Mouse (Mus musculus): ENCODE results near the gene Tjap1. TPM values are rescaled to one million over a fixed set of nuclear protein-coding genes. Genes with fewer than 3 reads are reported as not detected.

The Tjap1 gene
- total RNA-seq, 2 experiments from 2014 or later = 39.0 to 41.0 TPM

DNA sequence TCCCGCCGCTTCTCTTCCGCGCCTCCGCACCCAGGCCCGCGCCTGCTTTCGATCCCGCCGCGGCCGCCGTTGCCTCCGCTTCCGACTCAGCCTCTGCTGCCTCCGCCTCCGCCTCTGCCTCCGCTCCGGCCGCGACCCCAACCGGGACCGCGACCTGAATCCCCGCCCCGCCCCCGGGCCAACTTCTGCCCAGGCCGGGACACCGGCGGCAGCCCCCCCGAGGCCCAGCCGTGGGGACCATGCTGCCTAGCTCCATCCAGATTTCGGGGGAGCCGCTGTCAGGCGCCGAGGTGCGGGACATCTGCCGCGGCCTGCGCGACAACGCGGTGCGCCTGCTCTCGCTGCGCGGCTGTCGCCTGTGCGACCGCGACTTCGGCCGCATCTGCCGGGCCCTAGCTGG, 28.7 kb downstream of the Tjap1 start:
- peak; percentile 56 to 66 for DNase-seq (ENCODE audit: low spot score in 2 of 2)

DNA sequence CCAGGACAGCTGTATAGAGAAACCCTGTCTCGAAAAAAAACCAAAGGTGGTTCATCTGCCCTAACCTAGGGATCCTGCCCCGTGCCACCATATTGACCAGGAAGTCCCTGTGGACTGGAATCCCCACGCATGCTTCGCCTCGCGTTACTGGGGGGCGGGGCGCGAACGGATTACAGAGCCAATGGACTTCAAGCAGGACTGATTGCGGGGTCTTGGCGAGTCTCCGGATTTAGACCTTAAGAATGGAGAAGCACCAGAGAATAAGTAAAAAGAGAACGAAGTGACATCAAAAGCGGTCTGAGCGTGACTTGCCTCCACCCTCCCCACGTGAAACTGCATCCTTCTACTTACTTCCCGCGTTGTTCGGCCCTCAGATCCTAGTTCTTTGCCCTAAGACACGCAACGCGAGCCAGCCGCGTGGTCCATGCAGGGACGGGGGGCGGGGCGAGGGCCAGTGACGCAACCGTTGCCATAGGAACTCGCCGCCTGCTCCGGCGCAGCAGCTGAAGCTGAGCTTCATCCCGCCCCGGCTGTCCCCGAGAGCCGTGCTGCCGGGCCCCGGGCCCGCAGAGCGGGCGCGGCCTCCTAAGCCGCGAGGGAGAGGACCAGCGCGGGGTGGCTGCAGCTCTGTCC, 29.3 kb downstream of the Tjap1 start, which contains the start of gene Lrrc73:
Gene Lrrc73 (plus strand): TSS at position 80 of the 633 bp plus-strand sequence.
- DNase-seq (ENCODE audit: low spot score in 2 of 2) = peak; percentile 93 to 95

DNA sequence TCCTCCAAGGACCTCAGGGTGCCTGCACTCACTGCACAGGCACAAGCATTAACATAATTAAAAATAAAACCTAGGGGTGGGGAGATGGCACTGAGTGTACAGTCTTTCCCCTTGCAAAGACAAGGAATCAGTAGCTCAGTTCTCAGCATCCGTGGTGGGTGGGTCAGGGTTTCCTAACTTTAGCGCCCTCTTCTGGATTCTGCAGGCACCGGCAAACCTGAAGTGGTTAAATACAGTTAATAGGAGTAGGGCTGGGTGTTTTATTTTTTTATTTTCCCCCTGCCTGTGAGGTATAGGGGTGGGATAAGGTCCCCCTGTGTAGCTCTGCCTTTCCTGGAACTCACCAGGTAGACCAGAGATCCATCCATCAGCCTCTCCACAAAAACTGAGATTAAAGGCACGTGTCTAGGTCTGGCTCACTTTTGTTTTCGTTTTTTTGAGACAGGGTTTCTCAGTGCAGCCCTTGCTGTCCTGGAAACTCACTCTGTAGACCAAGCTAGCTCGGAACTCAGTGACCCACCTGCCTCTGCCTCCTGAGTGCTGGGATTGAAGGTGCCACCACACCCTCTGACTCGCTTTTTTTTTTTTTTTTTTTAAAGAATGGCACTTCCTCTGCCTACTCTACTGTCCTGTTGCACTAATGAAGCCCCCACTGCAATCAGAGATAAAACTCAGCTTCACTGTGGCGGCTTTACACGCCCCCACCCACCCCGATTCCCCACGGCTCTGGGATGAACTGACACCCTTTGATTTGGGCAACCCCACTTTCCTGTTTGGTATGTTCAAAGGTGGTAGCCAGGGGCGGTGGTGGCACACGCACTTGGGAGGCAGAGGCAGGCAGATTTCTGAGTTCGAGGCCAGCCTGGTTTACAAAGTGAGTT, 30.0 kb downstream of the Tjap1 start:
- peak; percentile 51 to 65 for DNase-seq (ENCODE audit: low spot score in 2 of 2)

DNA sequence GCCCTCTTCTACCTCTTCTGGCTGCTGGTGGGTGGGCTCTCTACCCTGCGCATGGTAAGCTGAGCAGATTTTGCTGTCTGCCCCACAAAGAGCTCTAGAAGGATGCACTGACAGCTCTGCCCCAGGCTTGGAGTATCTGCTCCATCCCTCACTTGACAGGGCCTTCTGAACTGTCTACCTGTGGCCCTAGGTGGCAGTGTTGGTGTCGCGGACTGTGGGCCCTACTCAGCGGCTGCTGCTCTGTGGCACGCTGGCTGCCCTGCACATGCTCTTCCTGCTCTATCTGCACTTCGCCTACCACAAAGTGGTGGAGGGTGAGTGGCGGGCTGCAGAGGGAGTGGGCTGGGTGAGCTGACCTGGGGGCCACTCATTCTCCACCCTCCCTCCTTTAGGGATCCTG, 31.7 kb downstream of the Tjap1 start:
- DNase-seq (ENCODE audit: low spot score in 2 of 2) = no peak

DNA sequence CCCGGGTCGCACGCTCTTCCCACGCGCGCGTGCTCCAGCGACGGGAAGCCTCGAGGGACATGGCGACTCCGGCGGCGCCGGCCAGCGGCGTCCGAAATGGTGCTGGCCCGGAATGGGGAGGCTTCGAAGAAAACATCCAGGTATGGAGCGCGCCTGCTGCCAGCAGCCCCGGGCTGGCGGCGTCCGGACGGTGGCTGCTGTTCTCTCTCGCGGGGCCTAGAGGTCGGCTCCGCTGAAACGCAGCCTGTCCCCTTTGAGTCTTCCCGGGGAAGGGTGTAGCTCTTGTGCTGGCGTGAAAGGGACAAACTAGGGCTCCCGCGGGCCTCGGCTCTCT, 34.7 kb downstream of the Tjap1 start:
- DNase-seq (ENCODE audit: low spot score in 2 of 2) = no peak

DNA sequence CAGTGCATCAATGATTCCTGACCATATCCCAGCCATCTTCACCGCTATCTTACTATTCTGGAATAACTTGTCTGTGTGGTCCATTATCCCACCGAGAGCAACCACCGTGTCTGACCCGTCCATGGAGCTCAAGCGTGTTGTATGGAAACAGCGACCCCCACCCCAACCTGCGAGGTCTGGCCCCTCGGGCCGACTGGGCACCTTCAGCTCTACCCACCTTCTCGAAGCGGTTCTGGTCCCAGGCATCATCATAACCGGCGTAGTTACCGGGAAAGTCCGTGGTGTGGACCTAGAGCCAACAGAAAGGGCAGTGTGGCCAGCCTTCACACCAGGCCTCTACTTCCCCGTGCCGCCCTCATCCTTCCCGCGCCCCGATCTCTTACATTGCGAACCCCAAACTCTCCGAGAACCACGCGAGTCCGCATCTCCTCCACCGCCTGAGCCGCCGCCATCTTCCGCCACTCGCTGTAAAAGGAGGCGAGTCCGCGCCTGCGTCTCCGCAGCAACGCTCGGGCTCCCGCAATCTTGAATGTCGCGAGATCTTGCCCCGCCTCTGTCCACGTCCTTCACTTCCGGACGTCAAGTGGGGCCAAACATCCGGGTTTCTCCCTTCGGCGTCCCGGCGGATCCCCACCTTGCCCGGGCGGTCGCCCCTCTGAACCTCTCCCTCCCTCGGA, 35.2 kb downstream of the Tjap1 start, which contains the start of the genes Polr1c and Yipf3:
Gene Polr1c (minus strand): TSS at position 543 of the 677 bp plus-strand sequence.
Gene Yipf3 (plus strand): TSS at position 569 of the 677 bp plus-strand sequence.
- DNase-seq (ENCODE audit: low spot score in 2 of 2) = peak; percentile 94 to 96

DNA sequence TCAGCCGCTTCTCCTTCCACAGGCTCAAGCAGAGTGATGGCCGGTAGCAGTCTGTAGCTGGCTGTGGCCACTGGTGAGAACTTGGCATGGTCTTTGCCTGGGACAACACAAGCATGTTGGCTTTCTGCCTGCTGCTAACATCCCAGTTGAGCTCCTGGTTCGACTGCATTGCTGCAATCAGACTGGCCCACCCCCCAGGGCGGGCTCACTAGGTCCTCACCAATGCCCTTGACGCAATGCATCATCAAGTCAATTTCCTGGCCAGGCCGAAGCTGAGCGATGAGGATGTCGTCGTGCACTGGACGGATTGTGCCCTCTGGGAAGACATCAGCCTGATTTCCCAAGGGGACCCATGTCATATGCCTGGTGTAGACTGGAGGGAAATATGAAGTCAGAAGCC, 38.2 kb downstream of the Tjap1 start:
- DNase-seq (ENCODE audit: low spot score in 2 of 2) = no peak

DNA sequence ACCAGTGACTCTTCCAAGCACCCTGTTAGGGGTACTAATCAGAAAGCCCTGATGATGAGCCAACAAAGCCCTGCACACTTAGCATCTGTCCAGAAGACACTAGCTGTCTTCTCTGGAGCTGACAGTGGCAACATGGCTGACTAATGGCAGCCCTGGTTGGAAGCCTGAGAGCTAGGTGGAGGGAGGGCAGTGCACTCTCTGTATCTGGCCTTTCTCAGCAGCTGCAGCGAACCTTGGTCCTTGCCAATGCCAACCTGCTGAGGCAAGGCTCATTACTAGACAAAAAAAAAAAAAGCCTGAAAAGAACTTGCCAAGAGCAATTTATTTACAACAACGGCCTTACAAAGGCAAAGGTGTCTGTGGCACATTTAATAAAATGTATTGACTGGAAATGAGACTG, 39.2 kb downstream of the Tjap1 start:
- no peak for DNase-seq (ENCODE audit: low spot score in 2 of 2)

DNA sequence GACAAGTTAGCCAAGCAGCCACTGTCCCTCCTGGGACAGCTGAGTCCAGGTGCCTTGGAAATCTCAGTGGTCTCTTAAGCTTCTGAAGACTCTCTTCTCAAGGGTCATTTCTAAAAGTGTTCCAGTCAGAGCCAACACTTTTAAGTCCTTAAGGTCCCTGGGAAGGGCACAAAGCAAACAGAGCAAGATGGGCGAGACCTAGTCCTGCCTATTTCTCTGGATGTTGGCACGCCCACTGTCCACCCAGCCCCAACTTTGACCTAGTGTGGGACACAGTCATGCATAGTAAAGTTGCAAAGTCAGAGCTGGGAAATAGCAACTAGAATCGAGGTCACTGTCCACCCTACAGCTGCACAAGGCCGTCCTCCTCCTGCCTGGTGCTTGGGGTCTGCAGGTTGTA, 39.8 kb downstream of the Tjap1 start:
- DNase-seq (ENCODE audit: low spot score in 2 of 2) = no peak

DNA sequence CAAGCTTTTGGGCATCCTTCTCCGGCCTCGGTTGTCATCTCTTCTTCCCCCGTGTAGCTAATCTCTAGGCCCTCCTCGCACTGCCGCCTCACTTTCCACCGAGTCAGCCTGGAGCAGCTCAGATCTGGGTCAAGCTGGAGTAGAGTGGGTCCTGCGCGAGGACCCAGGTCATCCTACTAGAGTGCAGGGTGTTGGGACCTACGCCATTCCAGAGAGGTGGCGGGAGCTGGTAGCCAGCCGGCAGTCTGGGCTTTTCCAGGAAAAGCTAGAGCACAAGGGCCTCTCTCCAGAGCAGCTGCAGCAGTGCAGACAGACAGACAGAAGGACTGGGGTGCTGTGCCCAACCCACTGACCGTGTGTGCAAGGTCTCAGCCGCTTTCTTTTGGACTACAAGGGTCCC, 40.6 kb downstream of the Tjap1 start:
- no peak for DNase-seq (ENCODE audit: low spot score in 2 of 2)

DNA sequence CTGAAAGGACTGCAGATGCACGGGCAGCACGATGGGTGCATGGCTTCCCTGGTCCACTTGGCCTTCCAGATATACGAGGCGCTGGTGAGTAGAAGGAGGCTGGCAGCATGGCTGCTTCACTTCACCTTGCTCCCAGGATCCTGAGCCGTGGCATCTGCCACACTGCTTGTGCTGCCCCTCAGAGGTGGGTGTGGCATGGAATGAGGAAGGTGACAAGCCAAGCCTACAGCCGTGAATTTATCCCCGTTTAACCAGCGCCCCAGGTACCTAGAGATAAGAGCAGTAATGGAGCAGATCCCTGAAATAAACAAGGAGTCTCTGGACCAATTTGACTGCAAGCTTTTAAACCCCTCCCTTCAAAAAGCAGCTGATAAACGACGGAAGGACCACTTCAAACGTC, 41.4 kb downstream of the Tjap1 start:
- no peak for DNase-seq (ENCODE audit: low spot score in 2 of 2)

DNA sequence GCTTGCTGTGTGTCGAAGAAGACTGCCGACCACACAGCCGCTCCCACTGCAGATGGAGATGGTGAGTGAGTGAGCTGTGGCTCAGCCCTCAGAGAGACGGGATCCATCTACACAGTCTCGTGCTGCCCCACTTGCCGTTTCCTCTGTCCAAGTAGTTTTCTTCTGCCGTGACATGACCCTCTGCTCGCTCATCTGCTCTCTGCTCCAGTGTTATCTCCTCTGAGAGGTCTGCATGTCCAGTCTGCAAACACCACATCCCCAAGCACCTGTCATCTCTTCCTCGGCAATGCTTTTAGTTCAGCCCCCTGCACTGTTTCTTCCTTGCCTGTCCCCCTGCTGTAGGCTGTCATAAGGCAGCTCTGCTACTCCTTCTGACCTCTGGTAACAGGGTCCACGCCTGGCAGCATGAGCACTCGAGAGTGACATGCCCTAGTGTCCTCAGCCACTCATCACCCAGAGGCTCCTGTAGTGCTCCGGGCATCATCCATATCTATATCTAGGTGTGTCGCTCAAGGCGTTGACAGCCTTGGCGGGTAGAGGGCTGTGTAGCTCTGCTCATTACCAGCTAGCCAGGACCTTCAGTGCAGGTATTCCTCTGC, 43.2 kb downstream of the Tjap1 start:
- DNase-seq (ENCODE audit: low spot score in 2 of 2) = no peak

DNA sequence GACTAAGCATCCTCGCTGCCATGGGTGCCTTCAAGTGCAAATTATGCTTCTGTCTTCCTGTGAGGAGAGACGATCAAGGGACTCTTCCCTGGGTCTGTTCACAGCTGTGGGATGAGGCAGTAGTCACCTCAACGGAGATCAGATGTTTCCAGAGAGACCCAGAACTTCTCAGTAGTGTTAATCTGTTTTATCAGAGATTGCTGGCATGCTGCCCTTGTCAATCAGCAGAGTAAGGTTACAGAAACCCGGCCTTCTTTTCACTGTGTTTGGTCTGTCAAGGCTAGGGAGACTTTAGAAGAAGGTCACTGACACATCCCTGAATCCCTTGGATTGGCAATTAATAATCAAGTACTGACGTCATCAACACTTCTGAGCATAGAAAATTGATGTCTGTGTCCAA, 45.3 kb downstream of the Tjap1 start:
- DNase-seq (ENCODE audit: low spot score in 2 of 2) = no peak

DNA sequence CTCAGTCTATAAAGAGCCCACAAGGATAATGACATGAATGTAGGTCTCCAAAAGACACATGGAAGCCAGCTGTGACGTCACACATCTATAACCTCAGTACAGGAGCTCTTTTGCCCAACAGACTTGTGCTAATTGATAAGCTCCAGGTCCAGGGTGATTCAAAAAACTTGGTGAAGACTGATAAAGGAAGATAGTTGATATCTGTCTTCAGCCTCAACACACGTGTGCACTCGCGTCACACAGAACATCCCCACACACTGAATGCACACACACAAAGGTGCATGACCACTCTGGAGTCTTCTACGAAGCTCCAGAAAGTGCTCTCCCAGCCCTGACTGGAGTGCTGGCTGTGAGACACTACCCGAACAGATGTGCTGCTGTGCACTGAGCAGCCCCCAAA, 45.7 kb downstream of the Tjap1 start:
- no peak for DNase-seq (ENCODE audit: low spot score in 2 of 2)

DNA sequence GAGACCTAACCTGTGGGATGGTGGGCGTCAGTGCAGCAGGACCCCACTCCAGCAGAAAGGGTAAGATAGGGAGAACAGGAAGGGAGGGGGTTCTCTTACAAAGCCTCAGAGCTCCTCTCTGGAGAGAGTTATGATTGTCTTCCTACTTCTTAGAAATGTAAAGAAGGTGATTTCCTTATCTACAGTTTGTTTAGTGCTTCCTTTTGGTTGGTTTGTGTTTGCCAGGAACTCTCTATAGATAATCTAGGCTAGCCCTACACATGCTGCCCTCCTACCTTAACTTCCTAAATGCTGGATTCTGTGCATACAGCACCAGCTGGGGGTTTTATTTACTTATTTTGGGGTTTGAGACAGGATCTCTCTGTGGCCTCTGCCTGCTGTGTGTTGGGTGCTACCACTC, 46.8 kb downstream of the Tjap1 start:
- no peak for DNase-seq (ENCODE audit: low spot score in 2 of 2)

DNA sequence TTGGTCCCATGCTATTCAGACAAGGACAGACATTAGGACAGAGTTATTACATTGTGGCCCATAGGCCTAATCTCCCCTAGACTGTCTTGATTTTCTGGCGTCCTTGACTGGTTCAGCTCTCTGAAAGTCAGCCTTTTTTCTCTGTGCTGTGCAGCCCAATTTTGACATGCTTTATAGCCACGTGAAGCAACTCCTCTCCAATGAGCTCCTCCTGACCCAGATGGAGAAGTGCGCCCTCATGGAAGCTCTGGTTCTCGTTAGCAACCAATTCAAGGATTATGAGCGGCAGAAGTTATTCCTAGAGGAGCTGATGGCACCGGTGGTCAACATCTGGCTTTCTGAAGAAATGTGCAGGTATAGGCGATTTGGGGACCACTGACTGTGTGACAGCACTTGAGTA, 55.2 kb downstream of the Tjap1 start:
- no peak for DNase-seq (ENCODE audit: low spot score in 2 of 2)

DNA sequence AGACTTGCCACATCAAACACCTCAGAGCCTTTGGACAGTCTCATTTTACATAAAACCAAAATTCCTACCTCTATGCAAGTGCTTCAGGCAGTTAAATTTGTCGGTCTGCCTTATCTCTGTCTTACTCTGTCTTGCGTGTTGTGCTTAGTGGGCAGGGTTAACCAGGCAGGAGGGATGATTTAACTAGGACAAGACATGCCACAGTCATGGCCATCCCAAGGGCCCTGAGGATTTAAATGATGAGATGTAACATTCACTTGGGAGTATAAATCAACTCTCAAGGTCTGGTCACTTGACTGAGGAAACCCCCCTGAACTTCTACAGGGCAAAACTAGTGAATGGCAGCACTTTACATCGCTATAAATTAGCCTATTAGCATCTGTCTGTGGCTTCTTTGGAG, 61.2 kb downstream of the Tjap1 start:
- DNase-seq (ENCODE audit: low spot score in 2 of 2) = no peak

DNA sequence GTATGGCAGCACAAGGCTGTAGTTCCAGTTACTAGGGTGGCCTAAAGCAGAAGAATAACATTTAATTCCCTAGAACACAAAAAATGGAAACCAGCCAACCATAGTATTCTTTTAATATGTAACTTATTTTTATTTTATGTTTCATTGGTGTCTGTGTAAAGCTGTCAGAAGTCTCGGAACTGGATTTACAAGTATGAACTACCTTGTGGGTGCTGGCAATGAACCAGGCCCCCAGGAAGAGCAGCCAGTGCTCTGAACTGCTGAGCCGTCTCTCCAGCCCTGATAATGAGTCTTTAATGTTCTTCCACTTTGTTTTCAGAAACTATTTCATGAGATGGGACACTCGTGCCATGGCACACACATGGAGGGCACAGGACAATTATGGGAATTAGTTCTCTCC, 72.3 kb downstream of the Tjap1 start:
- DNase-seq (ENCODE audit: low spot score in 2 of 2) = no peak

Data from layer of hippocampus, postnatal 10 days (tissue).